Mouse (Mus musculus): ENCODE results near the gene Gid8. TPM values are rescaled to one million over a fixed set of nuclear protein-coding genes. Genes with fewer than 3 reads are reported as not detected.
A peak's percentile ranks its signal among the peaks of the same experiment; 100 is the strongest.

Gene Gid8
- total and polyA plus RNA-seq, 3 experiments: 15.6 to 44.1 (median 32.1) TPM

DNA sequence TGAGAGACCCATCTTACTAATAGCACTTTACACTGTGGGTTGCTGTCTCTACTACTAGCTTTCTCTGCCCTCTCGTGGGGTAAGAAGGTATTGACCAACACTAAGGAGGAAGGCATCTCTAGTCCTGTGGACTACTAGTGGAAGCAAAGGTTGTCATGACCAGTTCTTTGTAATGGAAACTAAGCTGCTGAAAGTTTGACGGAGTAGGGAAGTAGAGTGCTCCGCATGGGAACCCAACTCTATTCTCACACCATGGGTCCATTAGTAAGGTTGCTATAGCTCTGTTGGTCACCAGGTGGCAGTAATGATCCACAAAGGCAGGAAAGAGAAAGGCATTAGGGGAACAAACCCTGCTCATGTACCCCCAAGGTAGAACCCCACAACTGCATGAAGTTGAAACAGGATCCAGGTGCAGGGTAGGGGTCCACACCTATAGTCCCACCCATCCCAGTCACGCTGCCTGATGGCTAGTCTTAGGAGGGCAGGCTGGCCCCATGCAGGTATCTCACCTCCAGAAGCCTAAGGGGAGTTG, 31.2 kb upstream of the Gid8 start:
- in situ Hi-C loops (cut with MboI; ENCODE audit: low pct_ligation_motif_present, low pct_unique_long_range_greater_than_20kb, low sequenced_read_pairs): no loop called here
- dilution Hi-C loops (cut with MboI; ENCODE audit: extremely low pct_ligation_motif_present, extremely low pct_unique_long_range_greater_than_20kb, low sequenced_read_pairs): no loop called here
- 0 out of 2 replicates have a peak, but pooled peaks cover 3% of the 10 kb centered on the region for H3K79me2 ChIP-seq (replicated peaks; ENCODE audit: control insufficient read depth, extremely low read depth, insufficient read depth, poor library complexity, severe bottlenecking)
- no peaks in the 10 kb centered on the region for H3K27me3 ChIP-seq (replicated peaks)
- peaks cover 41 to 82% of the 10 kb centered on the region in 2 experiments for H3K36me3 ChIP-seq (replicated peaks in 1 of 2; ENCODE audit: control insufficient read depth in 1 of 2, insufficient read depth in 1 of 2, low read length in 1 of 2)
- DNase-seq (ENCODE audit: extremely low read depth): peak; percentile 72
- peak; percentile 32; the same call in 1 of the 2 replicates for TF ChIP-seq IRF4 (IDR thresholded peaks at IDR 0.05; ENCODE audit: low read depth, low read length)
- TF ChIP-seq ZC3H11A (IDR thresholded peaks at IDR 0.05; ENCODE audit: low read depth, low read length): no peak
- no peak for TF ChIP-seq CHD1 (IDR thresholded peaks at IDR 0.05; ENCODE audit: low read depth, low read length)
- no peak for TF ChIP-seq ZKSCAN1 (IDR thresholded peaks at IDR 0.05; ENCODE audit: borderline replicate concordance, low read depth, low read length)
- no peak for TF ChIP-seq ZMIZ1 (IDR thresholded peaks at IDR 0.05; ENCODE audit: low read depth, low read length)
- TF ChIP-seq MYC (IDR thresholded peaks at IDR 0.05; ENCODE audit: low read depth, low read length): peak; percentile 31; the same call in 1 of the 2 replicates
- no peak for TF ChIP-seq MEF2A (IDR thresholded peaks at IDR 0.05; ENCODE audit: borderline replicate concordance, low read depth, low read length)
- TF ChIP-seq KAT2A (IDR thresholded peaks at IDR 0.05; ENCODE audit: insufficient replicate concordance, low read length): no peak
- TF ChIP-seq MAZ (IDR thresholded peaks at IDR 0.05; ENCODE audit: low read depth, low read length): no peak
- no peak for TF ChIP-seq CHD2 (IDR thresholded peaks at IDR 0.05; ENCODE audit: low read length)
- no peak for TF ChIP-seq NRF1 (IDR thresholded peaks at IDR 0.05; ENCODE audit: low read depth, low read length)
- TF ChIP-seq TCF12 (IDR thresholded peaks at IDR 0.05; ENCODE audit: low read depth, low read length): no peak
- no peak for TF ChIP-seq JUND (conservative IDR thresholded peaks at IDR 0.05; ENCODE audit: low read depth, low read length)
- no peak for TF ChIP-seq MAFK (IDR thresholded peaks at IDR 0.05; ENCODE audit: insufficient replicate concordance, low read length)
- TF ChIP-seq SMC3 (IDR thresholded peaks at IDR 0.05; ENCODE audit: low read depth, low read length): peak; percentile 84
- TF ChIP-seq E2F4 (IDR thresholded peaks at IDR 0.05; ENCODE audit: insufficient replicate concordance, low read depth, low read length): no peak
- TF ChIP-seq USF1 (IDR thresholded peaks at IDR 0.05; ENCODE audit: low read depth, low read length): no peak
- no peak for TF ChIP-seq ETS1 (conservative IDR thresholded peaks at IDR 0.05; ENCODE audit: low read depth, low read length)
- TF ChIP-seq POLR2AphosphoS2 (IDR thresholded peaks at IDR 0.05; ENCODE audit: low read depth, low read length): peak; percentile 66
- no peak; the same call in 1 of the 2 replicates for TF ChIP-seq POLR2A (IDR thresholded peaks at IDR 0.05; ENCODE audit: low read depth, low read length)
- 0 out of 2 replicates have a peak, but pooled peaks have one; percentile 19 for TF ChIP-seq ELF1 (IDR thresholded peaks at IDR 0.05; ENCODE audit: low read depth, low read length)
- no peak for TF ChIP-seq MXI1 (IDR thresholded peaks at IDR 0.05; ENCODE audit: low read depth, low read length)
- TF ChIP-seq TBP (conservative IDR thresholded peaks at IDR 0.05; ENCODE audit: low read depth, low read length): no peak
- TF ChIP-seq UBTF (IDR thresholded peaks at IDR 0.05; ENCODE audit: low read depth, low read length): no peak
- peak; percentile 37; the same call in 1 of the 2 replicates for TF ChIP-seq NELFE (IDR thresholded peaks at IDR 0.05; ENCODE audit: low read depth, low read length)
- TF ChIP-seq EP300 (IDR thresholded peaks at IDR 0.05; ENCODE audit: low read length): no peak
- TF ChIP-seq PAX5 (IDR thresholded peaks at IDR 0.05; ENCODE audit: low read length): no peak
- no peak for TF ChIP-seq ZNF384 (IDR thresholded peaks at IDR 0.05; ENCODE audit: low read depth, low read length)
- no peak for TF ChIP-seq SIN3A (IDR thresholded peaks at IDR 0.05; ENCODE audit: low read length)
- TF ChIP-seq MAX (IDR thresholded peaks at IDR 0.05; ENCODE audit: low read length): 0 out of 2 replicates have a peak, but pooled peaks have one; percentile 15
- TF ChIP-seq JUN (IDR thresholded peaks at IDR 0.05; ENCODE audit: insufficient read depth, low read depth, low read length): no peak
- TF ChIP-seq BHLHE40 (IDR thresholded peaks at IDR 0.05; ENCODE audit: low read depth, low read length): no peak
- TF ChIP-seq RAD21 (IDR thresholded peaks at IDR 0.05; ENCODE audit: low read depth, low read length): peak; percentile 71
- no peak for TF ChIP-seq USF2 (conservative IDR thresholded peaks at IDR 0.05; ENCODE audit: low read depth, low read length)
- peak; percentile 81 to 91 for TF ChIP-seq CTCF (conservative IDR thresholded peaks at IDR 0.05 in 1 of 2, IDR thresholded peaks at IDR 0.05 in 1 of 2; ENCODE audit: low read depth in 2 of 2, low read length in 2 of 2)
- TF ChIP-seq GABPA (IDR thresholded peaks at IDR 0.05; ENCODE audit: insufficient replicate concordance, low read depth, low read length): no peak
- TF ChIP-seq RCOR1 (conservative IDR thresholded peaks at IDR 0.05; ENCODE audit: low read depth, low read length): no peak
- no peak for TF ChIP-seq HCFC1 (IDR thresholded peaks at IDR 0.05; ENCODE audit: low read depth, low read length)
- no peak overlapping the region for H3K4me3 ChIP-seq (replicated peaks in 1 of 3; ENCODE audit: low read depth in 2 of 3, low read length in 2 of 3, poor library complexity in 1 of 3)
- no peak overlapping the region for H3K27ac ChIP-seq (ENCODE audit: insufficient read depth, low read depth)
- H3K4me2 ChIP-seq (ENCODE audit: insufficient read depth, low read depth, poor library complexity, severe bottlenecking): no peak overlapping the region
- H3K9ac ChIP-seq (ENCODE audit: insufficient read depth, low read depth): no peak overlapping the region
- H3K9me3 ChIP-seq (replicated peaks; ENCODE audit: low read length): no peaks in the 10 kb centered on the region
- H3K4me1 ChIP-seq (ENCODE audit: control insufficient read depth in 1 of 2, insufficient read depth in 2 of 2): peaks cover 0 to 3% of the 10 kb centered on the region in 2 experiments; a peak in 1 of 4 replicates

All from CH12.LX (cell line).